Mouse (Mus musculus) layer of hippocampus, adult 18-20 months (tissue): ENCODE measurements around the gene Serac1. TPM values are rescaled to one million over a fixed set of nuclear protein-coding genes. Genes with fewer than 3 reads are reported as not detected.

Experiments used
- DNase-seq, 2 experiments: peaks; one replicate each; pipeline ENCODE4 v3.0.0; 2022; ENCODE audit warnings: low spot score in 2 of 2
- total RNA-seq, 2 experiments: library from RNA; stranded (reverse); gene quantifications; 2 replicates each; pipeline ENCODE4 v1.2.3; 2021

The Serac1 gene
- total RNA-seq, 2 experiments from 2014 or later = 16.0 to 17.1 TPM

DNA sequence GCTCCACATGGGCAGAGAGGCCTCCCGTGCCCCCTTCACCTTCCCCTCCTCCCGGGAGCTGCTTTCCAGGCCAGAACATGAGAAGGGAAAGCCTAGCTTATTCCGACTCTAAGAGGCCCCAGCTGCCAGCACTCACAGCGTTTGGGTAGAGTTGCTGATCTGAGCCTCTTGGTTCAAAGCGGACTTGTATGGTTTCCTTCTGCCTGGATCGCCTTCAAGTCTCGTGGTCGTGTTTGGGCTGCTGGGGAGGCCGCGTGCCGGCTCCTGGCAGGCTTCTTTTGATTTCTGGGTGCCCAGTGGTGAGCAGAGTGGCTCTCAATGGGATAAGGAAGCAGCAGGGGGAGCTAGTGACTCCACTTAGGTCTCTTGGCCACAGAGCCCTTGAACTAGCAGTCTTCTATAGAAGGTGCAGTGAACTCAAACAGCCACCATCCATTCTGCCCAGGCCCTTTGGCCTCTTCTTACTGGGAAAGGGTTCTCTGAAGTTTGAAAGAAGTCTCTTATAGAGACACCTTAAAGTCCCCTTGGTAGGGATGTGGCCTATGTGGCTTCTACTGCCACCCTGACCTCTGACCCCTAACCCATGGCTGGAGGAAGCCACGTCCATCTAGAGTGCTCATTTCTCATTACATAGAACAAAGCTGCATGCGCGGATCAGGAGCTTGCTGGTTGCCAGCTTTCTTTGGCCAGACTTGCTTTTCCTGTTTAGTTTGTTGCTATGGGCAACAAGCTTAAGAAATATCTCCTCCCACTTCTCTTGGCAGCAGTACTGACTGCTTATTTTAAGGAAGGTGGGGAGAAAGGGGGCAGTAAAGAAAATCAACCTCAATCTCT, 73.7 kb downstream of the Serac1 start:
- peak; percentile 62 to 72 for DNase-seq

GRCm38 (mm10) chr17:6005246-6005637, 74.3 kb downstream of the Serac1 start:
- no peak for DNase-seq

DNA sequence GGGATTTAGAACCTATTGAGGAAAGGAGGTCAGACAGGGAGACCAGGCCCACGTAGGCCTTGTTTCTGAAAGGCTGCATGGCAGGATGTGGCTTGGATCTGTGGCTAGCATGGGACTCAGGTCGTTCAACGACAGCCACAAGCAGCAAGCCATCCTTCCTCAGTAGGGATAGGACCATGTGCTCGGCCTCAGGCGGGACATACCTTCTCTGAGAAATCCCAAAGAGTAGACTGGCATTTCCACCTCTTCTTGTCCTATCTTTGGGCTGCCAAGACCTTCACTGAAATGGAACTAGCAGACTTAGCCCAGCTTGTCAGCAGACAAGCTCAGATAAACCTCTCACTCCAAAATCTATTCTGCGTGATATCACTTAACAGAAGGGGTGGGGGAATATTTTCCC, 75.9 kb downstream of the Serac1 start:
- no peak for DNase-seq

GRCm38 (mm10) chr17:6002563-6002962, 77.0 kb downstream of the Serac1 start:
- DNase-seq = peak in 1 of 2 experiments; percentile 37

GRCm38 (mm10) chr17:6001836-6002235, 77.7 kb downstream of the Serac1 start:
- no peak for DNase-seq

- no peak for DNase-seq
Observed at GRCm38 (mm10) chr17:6001389-6001788, 78.2 kb downstream of the Serac1 start.

- DNase-seq = no peak
Observed at GRCm38 (mm10) chr17:6000864-6001319, 78.6 kb downstream of the Serac1 start.

DNA sequence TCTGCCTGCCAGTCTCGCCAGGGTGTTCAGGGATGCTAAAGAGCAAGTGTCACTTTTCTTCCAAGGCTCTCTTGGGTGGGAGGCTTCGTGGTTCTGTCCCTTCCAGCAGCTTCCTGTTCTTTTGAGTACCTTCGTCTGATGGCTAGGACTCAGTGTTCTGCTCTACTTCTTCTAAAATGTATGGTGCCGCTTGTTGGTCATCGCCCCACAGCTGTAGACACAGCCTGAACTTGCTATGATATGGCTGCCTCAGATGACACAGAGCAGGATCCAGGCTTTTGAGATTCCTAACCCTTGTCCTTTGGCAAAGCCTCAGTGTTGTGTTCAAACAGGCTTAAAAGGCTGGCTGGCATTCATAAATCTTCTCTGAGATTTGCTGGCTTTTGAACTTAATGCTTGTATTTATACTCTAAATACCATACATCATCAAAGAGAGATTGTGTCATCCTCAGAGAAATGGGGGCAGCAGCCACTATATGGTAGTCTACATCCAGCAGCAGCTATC, 80.5 kb downstream of the Serac1 start:
- no peak for DNase-seq

DNA sequence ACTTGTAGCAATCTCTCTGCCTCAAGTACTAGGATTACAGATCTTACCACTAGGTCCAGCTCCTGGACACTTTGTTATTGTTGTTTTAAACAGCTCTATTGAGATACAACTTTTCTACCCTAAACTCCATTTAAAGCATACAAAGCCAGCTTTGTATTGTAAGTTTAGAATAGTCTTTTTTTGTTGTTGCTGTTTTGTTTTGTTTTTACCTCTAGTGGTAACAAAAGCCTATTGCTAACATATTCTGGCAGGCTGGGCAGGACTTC, 81.4 kb downstream of the Serac1 start:
- no peak for DNase-seq

- DNase-seq = no peak
Observed at GRCm38 (mm10) chr17:5997380-5998234, 81.9 kb downstream of the Serac1 start.

DNA sequence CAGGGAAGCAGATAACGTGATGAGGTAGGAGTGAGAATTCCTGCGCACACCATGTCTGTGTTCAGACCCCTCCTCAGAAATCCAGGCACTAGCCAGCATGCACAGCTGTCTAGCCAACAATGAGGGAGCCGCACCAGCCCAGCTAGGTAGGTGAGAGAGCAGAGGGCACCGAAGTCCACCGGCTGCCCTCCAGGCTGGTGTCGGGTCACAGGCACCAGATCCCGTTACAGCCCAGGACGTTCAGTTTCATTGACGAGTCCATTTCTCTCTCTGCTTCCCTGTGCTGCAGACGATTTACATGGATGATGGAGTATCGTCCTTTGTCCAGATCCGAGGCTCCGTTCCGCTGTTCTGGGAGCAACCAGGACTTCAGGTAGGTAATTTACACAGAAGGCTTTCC, 83.0 kb downstream of the Serac1 start:
- DNase-seq = no peak

- peak in 1 of 2 experiments; percentile 44 for DNase-seq
Observed at GRCm38 (mm10) chr17:5994606-5995005, 84.9 kb downstream of the Serac1 start.

- no peak for DNase-seq
Observed at GRCm38 (mm10) chr17:5993581-5994260, 85.8 kb downstream of the Serac1 start.

DNA sequence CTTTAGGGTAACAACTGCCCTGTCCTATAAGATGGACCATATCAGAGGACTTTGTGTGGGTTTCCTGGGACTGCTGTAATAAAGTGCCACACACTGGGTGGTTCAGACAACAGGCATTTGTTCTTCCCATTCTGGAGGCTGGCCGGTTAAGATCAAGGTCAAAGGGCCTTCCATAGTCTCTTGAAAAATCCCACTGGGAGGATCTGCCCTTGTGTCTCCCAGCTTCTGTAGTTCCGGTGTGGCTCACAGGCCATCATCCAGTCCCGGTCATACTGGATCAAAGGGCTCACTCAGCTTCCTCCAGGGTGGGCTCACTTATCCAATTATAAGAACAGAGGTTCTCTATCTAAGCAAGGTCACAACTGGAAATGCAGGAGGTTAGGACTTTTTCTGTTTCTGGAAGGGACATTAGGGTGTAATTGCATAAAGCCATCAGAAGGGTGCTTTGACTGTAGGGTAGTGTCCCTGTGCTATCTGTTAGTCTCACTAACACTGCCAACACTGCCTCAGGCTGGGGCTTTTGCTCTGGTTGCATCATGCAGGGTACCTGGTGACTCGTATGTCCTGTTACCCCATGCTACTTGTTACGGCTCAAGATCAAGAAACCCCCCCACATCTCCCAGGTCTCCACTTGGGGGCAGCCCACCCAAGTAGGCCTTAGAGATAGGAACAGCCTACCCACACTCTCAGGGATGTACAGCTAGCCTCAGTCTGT, 86.5 kb downstream of the Serac1 start:
- DNase-seq = no peak

Other genes with a start within 250 kb of the Serac1 start
- 10 to 100 TPM; 15.2 to 15.3 TPM for gene Snx9, start 238.4 kb downstream of the Serac1 start, total RNA-seq
- gene Synj2, start 138.5 kb downstream of the Serac1 start, total RNA-seq = 10 to 100 TPM; 71.8 to 73.5 TPM
- gene Gtf2h5, start within 50 bp of the Serac1 start, total RNA-seq = 100 to 1,000 TPM; 131 to 132 TPM
- gene Tulp4, start 26.7 kb upstream of the Serac1 start, total RNA-seq = 100 to 1,000 TPM; 309 to 329 TPM
- 10 to 100 TPM; 45.8 to 48.6 TPM for gene Tmem181a, start 177.1 kb upstream of the Serac1 start, total RNA-seq
- 1 to 10 TPM; 9.2 to 9.4 TPM for gene Dynlt1a, start 237.8 kb upstream of the Serac1 start, total RNA-seq